Mouse (Mus musculus) CD4-positive, CD25-positive, alpha-beta regulatory T cell, adult 2 months (primary cell): ENCODE results near the gene Wdr63.

ENCODE experiments used
- DNase-seq: peaks from one replicate; pipeline ENCODE4 v3.0.0-alpha.2; 2012; ENCODE audit warnings: low read depth, low spot score

Gene Wdr63

DNA sequence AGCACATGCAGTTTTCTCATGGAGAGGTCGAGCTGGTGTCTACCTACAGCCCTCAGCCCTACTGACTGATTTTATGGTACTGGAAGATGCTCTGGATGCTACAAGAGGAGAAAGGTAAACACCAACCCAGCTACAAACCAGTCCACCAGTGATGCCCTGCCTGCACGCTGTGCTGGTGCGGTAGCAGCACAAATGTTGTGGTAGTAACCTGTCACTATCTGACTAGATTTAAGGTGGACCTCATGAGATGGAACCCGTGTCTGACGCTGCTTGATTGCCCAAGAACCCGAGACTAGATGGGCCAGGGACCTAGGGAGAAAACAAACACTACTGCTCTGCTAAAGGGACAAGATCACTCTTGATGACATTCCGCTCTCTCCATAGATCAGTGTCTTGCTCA, 50.8 kb downstream of the Wdr63 start:
- DNase-seq = no peak

DNA sequence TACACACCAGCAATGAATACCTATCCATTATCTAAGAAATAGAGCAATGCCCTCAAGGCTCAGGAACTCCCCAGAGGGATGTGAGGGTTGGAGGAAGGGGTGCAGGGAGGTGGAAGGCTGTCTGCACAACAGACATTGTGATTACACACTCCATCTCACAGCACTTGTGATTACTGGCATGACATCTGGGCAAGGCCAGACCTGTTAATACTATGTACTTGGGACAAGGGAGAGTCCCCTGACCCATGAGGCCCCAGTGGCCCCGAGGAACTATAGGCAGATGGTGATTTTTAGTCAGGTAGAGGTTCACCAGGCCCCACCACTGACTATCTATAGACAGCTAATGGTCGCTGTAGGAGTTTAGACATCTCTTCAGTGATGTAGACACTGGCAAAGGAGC, 54.1 kb downstream of the Wdr63 start:
- DNase-seq = no peak

DNA sequence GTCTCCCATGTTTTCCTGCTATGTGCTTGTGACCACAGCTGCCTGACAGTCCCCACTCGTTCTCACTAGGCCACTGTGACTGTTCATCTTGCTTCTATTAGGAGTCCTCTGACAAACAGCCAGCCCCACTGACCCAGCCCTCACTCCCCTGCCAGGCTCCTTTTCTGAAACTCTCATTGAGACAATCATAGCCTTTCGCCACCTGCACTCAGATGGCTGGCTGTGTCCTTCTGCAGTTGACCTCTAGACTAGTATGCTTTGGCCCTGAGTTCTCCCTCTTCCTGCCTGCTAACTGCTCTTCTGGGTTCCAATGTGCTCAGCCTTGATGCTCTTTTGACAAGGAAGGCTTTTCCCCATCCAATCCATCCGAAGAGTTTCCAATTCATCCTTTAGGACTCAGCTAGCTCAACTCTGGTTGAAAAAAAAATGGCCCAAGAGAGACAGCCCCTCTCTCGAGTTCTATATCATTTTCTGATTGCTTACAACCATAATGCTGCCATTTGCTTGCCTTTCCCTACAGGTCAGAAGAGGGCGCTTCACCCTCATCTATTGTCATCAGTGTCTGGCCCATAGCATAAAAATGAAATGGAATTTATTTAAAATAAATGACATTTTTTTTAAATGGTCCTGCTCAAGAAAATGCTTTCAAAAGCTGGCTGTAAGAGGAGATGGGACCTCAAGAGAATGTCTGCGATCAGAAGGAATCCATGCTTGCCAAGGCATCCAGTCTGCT, 54.7 kb downstream of the Wdr63 start:
- DNase-seq = no peak

DNA sequence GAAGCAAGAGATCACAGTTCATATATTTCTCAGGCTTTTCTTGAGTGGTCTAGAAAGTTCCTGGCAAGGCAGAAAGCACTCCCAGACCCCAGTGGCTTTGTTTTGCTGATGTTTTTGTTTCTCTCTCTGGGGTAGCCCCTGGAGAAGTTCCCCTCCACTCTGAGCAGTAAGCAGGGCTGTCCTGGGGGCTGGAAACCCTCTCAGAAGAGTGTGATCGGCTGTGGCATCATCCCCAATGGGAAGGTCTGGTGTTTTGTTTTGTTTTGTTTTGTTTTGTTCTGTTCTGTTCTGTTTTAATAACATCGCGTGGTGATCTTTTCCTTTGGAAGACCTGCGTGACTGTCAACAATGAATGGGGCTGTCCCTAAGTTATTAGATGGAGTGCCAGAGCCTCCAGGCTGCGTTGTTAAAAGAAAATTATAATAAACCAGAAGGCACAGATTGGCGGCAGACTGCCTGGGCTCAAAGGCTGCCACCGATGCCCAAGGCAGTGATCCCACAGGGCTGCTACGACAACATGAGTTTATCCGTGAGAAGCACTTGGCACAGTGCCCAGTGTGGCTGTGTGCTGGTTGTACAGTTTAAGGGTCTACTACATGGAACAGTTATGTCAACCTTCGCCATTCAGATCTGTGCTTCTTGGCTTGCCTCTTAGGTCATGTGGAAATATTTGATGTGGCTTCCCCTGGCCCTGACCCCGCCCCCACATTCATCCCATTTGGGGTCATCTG, 56.5 kb downstream of the Wdr63 start:
- DNase-seq = peak; percentile 22

DNA sequence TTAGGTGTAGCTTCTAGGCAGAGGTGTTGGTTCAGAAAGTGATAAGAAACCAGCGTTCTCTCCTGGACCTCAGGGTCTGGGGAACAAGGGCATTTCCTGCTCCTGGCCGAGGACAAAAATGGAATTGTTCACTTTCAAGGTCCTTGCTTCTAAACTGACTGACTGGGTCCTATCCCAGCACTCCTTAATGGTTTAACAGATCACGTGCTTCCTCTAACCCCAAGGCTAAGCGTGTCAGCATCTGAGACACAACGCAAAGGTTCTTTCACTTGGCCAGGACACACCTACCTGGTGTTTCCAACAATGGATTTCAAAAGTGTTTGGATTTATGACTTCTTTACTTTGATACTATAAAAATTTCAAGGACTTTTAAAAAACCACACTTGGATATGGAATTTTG, 58.0 kb downstream of the Wdr63 start:
- DNase-seq = no peak

DNA sequence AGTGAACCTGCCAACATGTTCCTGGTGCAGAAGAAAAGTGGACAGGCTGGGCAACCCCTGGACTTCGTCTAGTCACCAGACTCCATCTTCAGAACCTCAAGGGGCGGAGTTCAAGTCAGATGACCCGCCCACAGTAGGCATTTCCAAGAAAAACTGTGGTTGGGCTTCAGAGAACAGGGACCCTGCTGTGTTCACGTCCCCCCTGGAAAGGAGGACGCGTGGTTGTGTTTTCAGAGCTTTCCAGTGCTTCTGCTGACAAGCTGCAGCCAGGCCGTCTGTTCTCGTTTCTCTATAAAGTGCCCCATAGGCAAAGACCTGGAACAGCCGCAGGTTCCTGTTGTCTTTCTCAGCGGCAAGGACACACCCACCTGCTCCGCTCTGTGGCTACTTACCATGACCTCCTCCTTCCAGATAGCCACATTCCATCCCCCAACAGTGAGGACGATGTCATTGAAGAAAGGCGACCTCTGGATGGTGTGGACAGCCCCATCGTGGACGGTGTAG, 60.2 kb downstream of the Wdr63 start:
- DNase-seq = peak; percentile 16

DNA sequence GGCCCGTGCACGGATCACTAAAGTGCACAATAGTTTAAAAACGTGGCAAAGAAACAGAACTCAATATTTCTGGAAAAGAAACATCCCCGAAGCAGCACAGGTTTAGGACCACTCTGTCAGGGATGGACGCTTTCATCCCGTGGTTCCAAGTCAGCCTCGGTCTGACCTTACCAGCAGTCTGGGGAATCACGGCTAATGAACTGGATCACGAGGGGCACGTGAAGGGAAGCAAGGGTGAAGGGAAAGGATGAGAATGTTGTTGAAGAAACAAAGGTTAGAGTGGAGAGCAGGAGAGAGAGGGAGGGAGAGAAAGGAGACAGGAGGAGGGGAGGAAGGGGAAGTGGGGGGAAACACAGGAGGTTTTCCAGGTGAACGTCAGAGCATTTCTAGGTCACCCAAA, 61.9 kb downstream of the Wdr63 start:
- no peak for DNase-seq

DNA sequence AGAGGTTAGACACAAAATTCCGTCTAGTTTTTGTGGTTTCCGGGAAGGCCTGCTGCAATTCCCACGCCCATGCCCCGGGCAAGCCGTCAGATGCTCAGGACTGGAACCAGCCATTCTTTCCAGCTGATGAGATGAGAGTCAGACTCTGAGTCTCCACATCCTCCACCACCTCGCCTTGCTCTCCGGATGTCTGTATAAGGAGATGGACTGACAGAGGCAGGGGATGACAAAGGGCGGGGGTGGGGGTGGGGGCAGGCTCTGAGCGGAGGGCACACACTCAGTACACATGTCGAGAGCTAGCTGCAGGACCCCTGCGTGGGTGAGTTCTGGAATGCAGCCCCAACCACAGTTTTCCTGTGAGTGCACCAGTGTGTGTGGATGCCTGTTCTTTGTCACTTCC, 63.0 kb downstream of the Wdr63 start:
- DNase-seq = peak; percentile 50

DNA sequence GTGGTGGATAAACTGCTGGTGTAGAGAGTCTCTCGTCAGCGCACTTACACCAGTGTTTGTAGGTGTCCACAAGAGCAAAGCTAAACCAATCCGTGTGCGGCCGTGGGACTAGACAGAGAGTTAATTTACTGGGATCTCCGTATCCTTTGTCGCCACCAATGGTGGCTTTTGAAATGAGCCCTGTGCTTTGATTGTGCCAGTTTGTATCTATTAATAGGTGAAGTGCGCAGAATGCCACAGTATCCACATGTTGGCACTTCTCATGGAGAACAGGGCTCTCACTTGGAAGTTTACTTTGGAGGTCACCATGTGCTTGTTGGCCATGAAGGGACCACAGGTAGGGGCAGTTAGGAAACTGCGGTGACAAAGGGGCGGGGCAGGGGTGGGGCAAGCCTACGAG, 66.5 kb downstream of the Wdr63 start:
- DNase-seq = no peak

DNA sequence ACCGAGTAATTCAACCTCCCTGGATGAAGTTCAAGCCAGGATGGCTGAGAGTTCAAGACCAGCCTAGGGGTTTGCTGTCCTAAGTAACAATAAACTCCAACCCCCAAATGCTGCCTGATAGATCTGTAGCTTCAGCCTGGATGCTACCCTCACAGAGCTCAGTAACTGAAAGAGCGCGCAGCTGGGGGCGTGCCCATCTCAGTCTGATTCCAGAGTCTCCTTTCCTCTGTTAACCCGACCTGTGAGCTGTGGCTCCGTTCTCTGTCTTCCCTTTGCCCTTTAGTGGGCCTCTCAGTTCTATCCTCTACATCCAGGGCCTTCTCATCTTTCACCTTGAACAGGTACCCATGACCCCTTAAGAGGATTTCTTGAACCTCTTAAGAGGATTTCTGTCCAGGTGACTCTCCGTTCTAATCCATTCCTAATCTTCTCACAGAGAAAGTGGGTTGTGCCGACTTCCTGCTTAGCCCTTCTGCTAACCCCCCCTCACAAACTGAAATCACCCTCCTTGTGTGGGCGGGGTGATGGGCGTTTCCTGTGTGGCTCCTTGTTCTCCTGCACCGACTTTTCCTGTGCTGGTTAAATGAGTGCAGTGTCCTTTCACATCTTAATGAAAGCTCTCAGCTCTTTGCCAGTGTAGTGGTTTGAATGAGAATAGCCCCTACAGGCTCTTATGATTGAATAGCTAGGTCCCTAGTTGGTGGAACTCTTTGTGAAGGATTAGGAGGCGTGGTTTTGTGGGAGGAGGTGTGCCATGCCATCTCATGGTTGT, 68.6 kb downstream of the Wdr63 start:
- DNase-seq = peak; percentile 74

DNA sequence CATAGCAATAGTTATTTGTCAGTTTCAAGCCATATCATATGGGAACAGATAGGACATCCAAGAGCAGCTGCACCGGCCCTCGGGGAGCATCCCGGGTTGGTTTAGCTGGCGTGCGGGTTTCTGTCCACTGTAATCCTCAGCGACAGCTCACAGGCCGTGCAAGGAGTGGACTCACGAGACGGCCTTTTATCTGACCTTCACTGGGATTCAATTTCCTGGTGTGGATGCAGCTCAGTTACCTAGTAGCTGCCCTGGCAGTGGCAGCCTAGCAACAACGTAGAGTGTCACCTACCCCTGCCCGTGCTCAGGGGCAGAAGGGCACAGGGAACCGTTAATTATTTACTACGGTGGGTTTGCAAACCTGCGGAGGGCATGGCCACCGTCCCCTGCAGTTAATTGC, 70.0 kb downstream of the Wdr63 start:
- DNase-seq = no peak

DNA sequence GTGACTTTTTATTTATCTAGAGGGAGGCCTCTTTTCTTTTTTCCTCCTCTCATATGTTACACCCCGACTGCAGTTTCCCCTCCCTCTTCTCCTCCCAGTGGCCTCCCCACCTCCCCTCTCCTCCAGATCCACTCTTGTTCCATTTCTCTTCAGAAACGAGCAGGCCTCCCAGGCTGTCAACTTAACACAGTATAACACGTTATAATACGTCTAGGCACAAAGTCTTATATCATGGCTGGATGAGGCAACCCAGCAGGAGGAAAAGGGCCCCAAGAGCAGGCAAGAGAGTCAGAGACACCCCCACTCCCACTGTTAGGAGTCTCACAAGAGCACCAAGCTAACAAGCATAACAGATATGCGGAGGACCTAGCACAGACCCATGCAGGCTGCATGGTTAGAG, 75.0 kb downstream of the Wdr63 start:
- no peak for DNase-seq

DNA sequence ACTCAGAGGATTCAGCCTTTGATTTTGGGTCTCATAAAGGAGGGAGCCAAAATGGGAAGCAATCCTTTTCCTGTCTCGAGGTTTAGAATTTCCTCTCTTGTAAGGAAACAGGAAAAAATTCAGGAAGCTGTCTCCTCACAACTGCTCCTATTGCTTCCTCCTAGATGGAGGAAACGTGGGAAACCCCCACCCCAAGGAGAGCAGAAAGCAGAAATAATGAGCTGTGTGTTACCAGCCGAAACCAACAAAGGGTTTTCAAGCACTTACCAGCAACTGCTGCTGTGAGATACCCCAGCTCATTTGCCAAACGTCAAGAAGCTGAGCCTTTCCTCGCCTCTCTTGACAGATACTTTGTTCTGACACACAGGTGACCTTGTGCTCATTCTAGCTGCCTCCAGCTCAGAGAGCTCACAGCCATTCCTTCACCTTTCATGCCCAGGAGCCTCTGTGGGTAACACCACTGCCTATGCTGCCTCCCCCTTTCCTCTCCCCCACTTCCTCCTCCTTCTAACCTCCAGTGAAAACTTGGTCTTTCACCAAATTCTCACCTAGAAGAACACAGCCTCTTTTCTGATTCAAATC, 77.6 kb downstream of the Wdr63 start:
- DNase-seq = no peak

DNA sequence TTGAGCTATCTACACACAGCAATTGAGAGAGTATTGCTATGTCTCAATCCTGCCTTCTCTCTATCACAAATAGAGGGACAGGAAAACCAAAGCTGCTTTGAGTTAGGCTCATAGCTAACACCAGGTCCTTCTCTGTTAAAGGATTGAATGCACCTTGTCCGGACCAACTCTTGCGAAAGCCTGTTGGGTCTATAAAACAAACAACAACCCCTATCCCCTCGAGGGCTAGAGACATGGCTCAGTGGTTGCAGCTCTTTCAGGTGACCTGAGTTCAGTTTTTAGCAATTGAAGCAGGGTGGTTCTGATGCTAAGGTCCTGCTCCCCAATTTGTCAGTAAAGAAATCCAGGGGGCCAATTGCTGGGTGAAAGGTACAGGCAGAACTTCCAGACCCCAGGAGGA, 78.7 kb downstream of the Wdr63 start:
- DNase-seq = no peak

DNA sequence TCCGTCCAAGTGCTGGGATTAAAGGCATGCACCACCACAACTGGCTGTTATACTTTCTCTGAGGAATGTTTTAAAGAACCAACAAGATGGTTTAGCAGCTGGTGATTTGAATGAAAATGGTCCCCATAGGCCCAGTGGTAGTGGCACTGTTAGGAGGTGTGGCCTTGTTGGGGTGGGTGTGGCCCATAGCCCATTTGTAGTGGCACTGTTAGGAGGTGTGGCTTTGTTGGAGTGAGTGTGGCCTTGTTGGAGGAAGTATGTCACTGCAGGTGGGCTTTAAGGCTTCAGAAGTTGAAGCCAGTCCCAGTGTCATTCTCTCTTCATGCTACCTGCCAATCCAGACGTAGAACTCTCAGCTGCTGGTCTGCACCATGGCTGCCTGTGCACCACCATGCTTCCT, 79.5 kb downstream of the Wdr63 start:
- no peak for DNase-seq

DNA sequence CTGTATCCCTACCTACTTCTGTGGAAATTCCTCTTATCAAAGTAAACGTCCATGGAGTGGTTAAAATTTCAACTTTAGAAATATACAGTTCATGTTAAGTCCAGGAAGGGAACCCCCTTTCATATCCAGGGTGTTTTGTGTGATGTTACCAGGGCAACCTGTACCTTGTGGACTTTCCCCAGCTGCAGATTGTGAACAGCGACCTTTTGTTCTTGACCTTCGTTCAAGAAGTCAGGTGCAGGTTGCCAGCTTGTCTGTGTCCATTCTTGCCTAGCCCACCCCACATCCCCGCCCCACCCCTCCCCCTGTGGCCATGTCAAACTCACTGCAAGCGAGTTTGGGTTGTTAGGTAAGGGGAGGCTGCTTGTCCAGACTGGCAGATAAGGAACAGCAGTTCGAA, 80.8 kb downstream of the Wdr63 start:
- DNase-seq = peak; percentile 43

DNA sequence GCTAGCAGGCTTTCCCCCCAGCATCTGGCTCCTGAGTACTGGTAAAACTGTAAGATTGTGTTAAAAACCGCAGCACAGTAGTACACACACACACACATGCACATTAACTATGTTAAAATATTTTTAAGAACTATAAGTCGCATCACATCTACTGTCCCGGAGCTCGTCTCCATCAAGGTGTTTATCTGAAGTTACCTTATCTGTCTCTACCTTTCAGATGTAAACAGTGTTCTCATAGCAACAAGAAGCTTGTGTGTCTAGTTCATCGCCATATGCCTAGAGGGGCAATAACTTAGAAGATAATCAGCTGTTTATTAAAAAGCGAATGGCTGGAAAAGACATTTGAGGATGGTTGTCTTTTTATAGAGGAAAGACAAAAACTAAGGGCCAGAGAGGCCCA, 82.4 kb downstream of the Wdr63 start:
- no peak for DNase-seq

DNA sequence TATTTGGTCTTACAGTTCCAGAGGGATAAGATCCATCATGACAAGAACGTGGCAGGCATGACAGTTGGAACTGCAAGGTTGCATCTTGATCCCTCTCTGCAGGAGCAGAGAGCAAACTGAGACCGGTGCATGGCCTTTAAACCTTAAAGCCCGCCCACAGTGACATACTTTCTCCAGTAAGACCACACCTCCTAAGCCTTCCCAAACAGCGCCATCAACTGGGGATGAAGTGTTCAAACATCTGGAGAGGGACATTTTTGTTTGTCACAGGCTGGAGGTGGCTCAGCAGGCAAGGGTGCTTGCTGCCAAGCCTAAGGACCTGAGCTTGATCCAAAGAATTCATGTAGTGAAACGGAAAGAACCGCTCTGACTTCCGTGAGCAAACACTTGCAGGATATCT, 83.2 kb downstream of the Wdr63 start:
- DNase-seq = no peak

DNA sequence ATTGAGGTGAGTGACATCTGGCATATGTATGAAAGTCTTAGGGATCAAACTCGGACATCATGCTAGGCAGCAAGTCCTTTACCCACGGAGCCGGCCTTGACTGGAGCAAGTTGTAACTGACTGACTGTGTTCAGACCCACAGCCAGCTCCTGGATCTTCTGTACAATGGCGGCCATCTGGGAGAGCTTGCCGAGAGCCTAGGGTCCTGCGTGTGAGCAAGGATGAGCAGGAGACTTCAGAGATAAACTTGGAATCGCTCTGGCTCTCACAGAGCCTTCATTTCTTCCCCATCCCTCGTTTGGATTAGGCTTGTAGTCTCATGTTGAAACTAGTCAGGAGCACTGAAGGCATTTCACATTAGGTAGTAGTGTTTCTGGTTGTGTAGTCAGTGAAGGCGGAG, 85.7 kb downstream of the Wdr63 start:
- no peak for DNase-seq

DNA sequence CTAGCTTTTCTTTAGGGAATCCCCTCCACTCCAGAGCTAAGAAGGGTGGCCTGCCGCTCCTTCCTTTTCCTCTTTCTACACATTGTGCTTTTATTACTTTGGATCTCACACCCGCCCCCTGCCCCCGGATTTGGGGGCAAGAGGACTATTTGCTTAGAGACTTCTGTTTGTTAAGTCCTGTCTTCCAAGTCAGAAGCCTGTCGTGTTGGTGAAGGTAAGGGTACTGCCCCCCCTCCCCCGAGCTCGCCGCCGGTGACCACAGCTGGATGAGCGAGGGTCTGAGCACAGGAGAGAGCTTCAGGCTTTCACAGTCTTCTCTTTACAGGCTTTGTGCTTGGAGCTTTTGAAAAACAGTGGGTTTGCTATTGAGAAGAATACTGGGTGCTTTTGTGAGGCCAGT, 90.4 kb downstream of the Wdr63 start:
- DNase-seq = no peak

DNA sequence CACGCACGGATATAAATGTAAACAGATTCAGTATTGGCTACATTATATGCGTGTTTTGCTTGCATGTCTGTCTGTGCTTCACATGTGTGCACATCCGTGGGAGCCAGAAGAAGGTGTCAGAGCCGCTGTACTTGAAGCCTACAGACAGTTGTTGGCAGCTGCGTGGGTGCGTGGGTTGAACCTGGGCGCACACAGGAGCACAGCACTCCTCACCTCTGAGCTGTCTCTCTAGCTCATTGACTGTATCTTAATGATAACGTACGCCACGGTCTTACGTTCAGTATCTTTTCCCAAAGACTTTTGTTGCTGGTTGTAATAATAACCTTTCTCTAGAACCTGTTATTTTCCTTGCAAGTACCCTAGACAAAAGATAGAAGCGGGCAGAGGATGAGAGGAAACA, 91.0 kb downstream of the Wdr63 start:
- no peak for DNase-seq

DNA sequence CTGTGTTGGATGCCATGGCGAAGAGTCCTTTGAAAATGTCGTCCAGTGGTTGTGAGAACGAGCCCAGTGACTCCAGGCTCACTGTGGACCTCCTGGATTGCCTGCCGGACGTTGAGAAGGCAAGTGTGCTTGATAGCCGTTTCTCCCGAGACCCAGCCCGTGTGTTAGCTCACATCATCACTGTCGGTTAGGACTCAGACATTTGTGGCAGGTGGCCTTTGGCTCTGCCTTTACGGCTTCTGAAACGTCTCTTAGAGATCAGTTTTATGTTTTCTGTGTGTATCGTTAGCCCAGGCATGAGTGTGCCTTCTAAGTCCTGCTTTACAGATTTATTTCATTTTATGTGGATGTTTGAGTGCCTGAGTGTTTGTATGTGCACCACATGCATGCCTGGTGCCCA, 93.6 kb downstream of the Wdr63 start:
- DNase-seq = no peak
